In genomic region chr14:62464966-62465365, GRCm38 (mm10) we compare ENCODE assay signal across 10 mouse cellular contexts. TPM values are rescaled to one million over a fixed set of nuclear protein-coding genes. Genes with fewer than 3 reads are reported as not detected.
A peak's percentile ranks its signal among the peaks of the same experiment; 100 is the strongest.
DNase-seq lines count a peak whose midpoint lies in the region; ATAC-seq lines count a peak whose summit lies in the region.
"Had no signal": no experiment of that assay in that cellular context is flagged by ENCODE, and none has a peak within 500 bp of the region (broad histone marks: within the 10 kb centered on the region; RNA-seq: fewer than 3 reads in every experiment).

No protein-coding gene starts in this region.

- WGBS in liver, embryonic 12.5 days (ENCODE audit: insufficient replicate concordance): 30% methylated on average over 9 of the region's 9 CpGs
- 26% methylated on average over 9 of the region's 9 CpGs for WGBS in heart, embryonic 10.5 days
- 28% methylated on average over 9 of the region's 9 CpGs for WGBS in kidney, embryonic 15.5 days

- no peak overlapping the region for H3K27ac ChIP-seq in liver, embryonic 12.5 days
- H3K27ac ChIP-seq in heart, embryonic 10.5 days: no peak overlapping the region
- H3K27ac ChIP-seq in kidney, embryonic 15.5 days: 0 out of 2 replicates have a peak overlapping the region, but pooled peaks have one; percentile 6

- no peak overlapping the region for H3K4me2 ChIP-seq in liver, embryonic 12.5 days
- H3K4me2 ChIP-seq in kidney, embryonic 15.5 days: peak overlapping the region; percentile 35; the same call in 1 of the 2 replicates

- H3K9ac ChIP-seq in liver, embryonic 12.5 days: no peak overlapping the region
- H3K9ac ChIP-seq in kidney, embryonic 15.5 days: no peak overlapping the region

- H3K4me1 ChIP-seq in liver, embryonic 12.5 days: no peaks in the 10 kb centered on the region
- H3K4me1 ChIP-seq in heart, embryonic 10.5 days: peaks cover 9% of the 10 kb centered on the region
- H3K4me1 ChIP-seq in kidney, embryonic 15.5 days: no peaks in the 10 kb centered on the region; the same call in 1 of the 2 replicates

- peaks cover 4% of the 10 kb centered on the region; the same call in 1 of the 2 replicates for H3K27me3 ChIP-seq in liver, embryonic 12.5 days (replicated peaks)
- H3K27me3 ChIP-seq in heart, embryonic 10.5 days (ENCODE audit: insufficient read depth, poor library complexity, severe bottlenecking): peaks cover 18% of the 10 kb centered on the region
- no peaks in the 10 kb centered on the region for H3K27me3 ChIP-seq in kidney, embryonic 15.5 days

- no peak for ATAC-seq in liver, embryonic 12.5 days
- ATAC-seq in kidney, embryonic 15.5 days (replicated peaks; ENCODE audit: low FRiP score): no peak
- ATAC-seq in monocyte, adult 5-6 weeks (replicated peaks; ENCODE audit: insufficient number of reproducible peaks, low FRiP score, low TSS enrichment, poor library complexity, severe bottlenecking): no peak

- H3K4me3 ChIP-seq in liver, embryonic 12.5 days: no peak overlapping the region
- peak overlapping the region; percentile 20; the same call in 1 of the 2 replicates for H3K4me3 ChIP-seq in heart, embryonic 10.5 days
- H3K4me3 ChIP-seq in kidney, embryonic 15.5 days (replicated peaks): 0 out of 2 replicates have a peak overlapping the region, but pooled peaks have one; percentile 4

- no peaks in the 10 kb centered on the region for H3K9me3 ChIP-seq in liver, embryonic 12.5 days (replicated peaks)
- no peaks in the 10 kb centered on the region for H3K9me3 ChIP-seq in heart, embryonic 10.5 days
- no peaks in the 10 kb centered on the region for H3K9me3 ChIP-seq in kidney, embryonic 15.5 days (replicated peaks)

- no peaks in the 10 kb centered on the region for H3K36me3 ChIP-seq in liver, embryonic 12.5 days
- no peaks in the 10 kb centered on the region for H3K36me3 ChIP-seq in heart, embryonic 10.5 days
- no peaks in the 10 kb centered on the region for H3K36me3 ChIP-seq in kidney, embryonic 15.5 days

- DNase-seq in liver: peak; percentile 11
- DNase-seq in cerebellum, adult 9-10 months: peak; percentile 46
- DNase-seq in heart, embryonic 10.5 days (ENCODE audit: low spot score): no peak
- DNase-seq in ovary, postnatal 14 days (ENCODE audit: low spot score): peak; percentile 11
- DNase-seq in thymus, postnatal 10 days (ENCODE audit: low spot score in 2 of 2): no peak

RNA-seq across cellular contexts. Expression of gene Gucy1b2, which starts 8.9 kb away (rescaled TPM):
- polyA plus RNA-seq in liver, embryonic 12.5 days (2016; fragmentation: Nextera tagmentation; extraction: Ambion mirVana): not detected in 2 replicates
- polyA plus RNA-seq in heart, embryonic 10.5 days (2016; fragmentation: Nextera tagmentation; extraction: Ambion mirVana): 0.05 and 0.15 TPM in 2 replicates
- polyA plus RNA-seq in kidney, embryonic 15.5 days (2015; fragmentation: Nextera tagmentation; extraction: Ambion mirVana): not detected in 2 replicates
- total RNA-seq in monocyte, adult 5-6 weeks (2017): not detected in 3 replicates
- total RNA-seq: gastrocnemius, adult 8-10 months; neutrophil, adult 5-6 weeks had no signal

Comparison
In these comparisons a context has a peak if more than half of its experiments do, and no peak if none do; other contexts are left out.
1. DNase-seq: peak in liver (single experiment), cerebellum, adult 9-10 months (single experiment) and ovary, postnatal 14 days (single experiment); none in heart, embryonic 10.5 days (single experiment) and thymus, postnatal 10 days (0 of 2).